Mouse (Mus musculus) embryonic facial prominence, embryonic 14.5 days (tissue): ENCODE data around the gene Git1. TPM values are rescaled to one million over a fixed set of nuclear protein-coding genes. Genes with fewer than 3 reads are reported as not detected.

ENCODE experiments used
- ATAC-seq: fragments of 200-750 bp; cut with Nextera tagmentation; 2 replicates; pipeline ENCODE4 v1.8.0; 2017; ENCODE audit warnings: low read depth, moderate number of reproducible peaks, moderate TSS enrichment
- DNase-seq: peaks from one replicate; pipeline ENCODE4 v3.0.0-alpha.2; 2015; ENCODE audit warnings: low spot score
- H3K27ac ChIP-seq: fragments of 300-500 bp; sonication (generic); replicated peaks from 2 replicates; pipeline ENCODE4 v1.5.1; 2014; ENCODE audit warnings: low read depth, mild to moderate bottlenecking, low read length, moderate library complexity
- H3K27me3 ChIP-seq: fragments of 300-500 bp; sonication (generic); replicated peaks from 2 replicates; pipeline ENCODE4 v1.6.1; 2014; ENCODE audit warnings: low read length; ENCODE audit not compliant: control insufficient read depth, insufficient read depth
- H3K36me3 ChIP-seq: fragments of 300-500 bp; sonication (generic); 2 replicates; pipeline ENCODE4 v1.6.1; 2014; ENCODE audit warnings: low read length, mixed read lengths; ENCODE audit not compliant: control insufficient read depth, insufficient read depth
- H3K4me1 ChIP-seq: fragments of 300-500 bp; sonication (generic); 2 replicates; pipeline ENCODE4 v1.6.1; 2014; ENCODE audit warnings: antibody characterized with exemption, low read length; ENCODE audit not compliant: control insufficient read depth, insufficient read depth
- H3K4me2 ChIP-seq: fragments of 300-500 bp; sonication (generic); 2 replicates; pipeline ENCODE4 v1.6.1; 2014; ENCODE audit warnings: low read depth, mild to moderate bottlenecking, low read length, moderate library complexity, mixed read lengths
- H3K4me3 ChIP-seq: fragments of 300-500 bp; sonication (generic); 2 replicates; pipeline ENCODE4 v1.5.1; 2014; ENCODE audit warnings: low read depth, mild to moderate bottlenecking, low read length
- H3K9ac ChIP-seq: fragments of 300-500 bp; sonication (generic); 2 replicates; pipeline ENCODE4 v1.6.1; 2014; ENCODE audit warnings: low read depth, mild to moderate bottlenecking, low read length, moderate library complexity, mixed read lengths
- H3K9me3 ChIP-seq: fragments of 300-500 bp; sonication (generic); 2 replicates; pipeline ENCODE4 v1.6.1; 2016; ENCODE audit warnings: low read length; ENCODE audit not compliant: control insufficient read depth
- WGBS: fragments of 180-500 bp; shearing (Covaris S2); extraction: QIAGEN DNeasy Blood & Tissue Kit; methylation state at CpG from one replicate; pipeline ENCODE4 v1.1.7; 2014; 5-methylcytosine and 5-hydroxymethylcytosine counted together
- polyA plus RNA-seq: library from polyadenylated mRNA; unstranded; fragments of >200 nt; fragmentation: Nextera tagmentation; extraction: Ambion mirVana; gene quantifications from 2 replicates; pipeline ENCODE4 v1.2.1, GENCODE M21; 2014

The Git1 gene
- polyA plus RNA-seq, 1 experiment from 2014 or later, result 15.1 TPM

DNA sequence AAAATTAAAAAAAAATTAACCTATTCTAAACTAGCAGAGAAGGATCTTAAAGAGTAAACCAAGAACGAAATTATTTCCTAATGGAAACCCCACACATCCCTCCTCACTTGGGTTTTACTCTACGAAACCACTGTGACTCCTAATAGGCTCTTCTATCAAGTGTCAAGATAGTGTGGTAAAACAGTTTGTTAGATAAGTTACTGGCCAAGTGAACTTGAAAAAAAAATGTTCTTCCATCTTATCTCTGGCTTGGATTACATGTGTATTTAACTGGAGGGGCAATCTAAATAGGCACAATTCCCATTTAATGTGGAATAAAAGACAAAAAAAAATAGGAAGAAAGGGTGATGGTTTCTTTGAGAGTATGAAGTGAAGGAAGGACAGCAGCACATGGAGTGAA is 37.5 kb downstream of the Git1 start:
- Histone ChIP-seq H3K27ac (no peak overlapping the region), H3K9me3 (no peaks in the 10 kb centered on the region), H3K4me3 (no peak overlapping the region), H3K4me2 (no peak overlapping the region), H3K9ac (no peak overlapping the region), H3K36me3 (peaks cover 19% of the 10 kb centered on the region), H3K4me1 (no peaks in the 10 kb centered on the region), H3K27me3 (no peaks in the 10 kb centered on the region)
- ATAC-seq (no peak), DNase-seq (no peak)
- 97% methylated on average over 2 of the region's 2 CpGs for WGBS

DNA sequence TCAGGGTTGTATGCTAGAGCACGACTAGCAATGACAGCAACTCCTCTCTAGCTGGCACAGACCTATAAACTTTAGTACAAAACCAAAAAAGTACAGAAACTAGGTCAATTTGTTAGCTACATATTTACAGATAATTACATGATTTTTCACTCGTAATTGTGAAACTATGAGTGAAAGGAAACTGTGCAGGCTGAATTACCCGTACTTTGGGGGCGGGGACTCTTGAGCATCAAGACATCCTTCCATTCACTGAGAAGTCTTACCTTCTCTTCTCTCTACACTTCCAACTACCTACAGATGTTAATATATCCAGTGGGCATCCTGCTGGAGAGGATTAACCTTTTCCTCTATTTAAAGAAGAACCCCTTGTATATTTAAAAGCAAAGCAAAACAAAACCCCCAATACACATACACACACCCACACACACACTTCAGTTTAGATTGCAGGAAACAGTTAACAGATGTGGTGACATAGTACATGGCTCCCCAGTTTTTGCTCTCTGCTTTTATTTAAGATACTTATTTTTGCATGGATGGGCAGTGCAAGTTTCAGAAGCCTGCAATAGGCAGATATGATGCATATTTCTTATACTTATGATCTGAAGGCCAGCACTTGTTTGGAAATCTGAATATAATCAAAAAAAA is 39.0 kb downstream of the Git1 start:
- H3K9me3 ChIP-seq, result no peaks in the 10 kb centered on the region
- no peak overlapping the region for H3K27ac ChIP-seq
- no peaks in the 10 kb centered on the region for H3K27me3 ChIP-seq
- ATAC-seq, result no peak
- no peak for DNase-seq
- no peak overlapping the region for H3K4me2 ChIP-seq
- no peak overlapping the region for H3K4me3 ChIP-seq
- 79% methylated on average over 4 of the region's 4 CpGs for WGBS
- no peaks in the 10 kb centered on the region for H3K4me1 ChIP-seq
- H3K9ac ChIP-seq, result no peak overlapping the region
- H3K36me3 ChIP-seq, result peaks cover 33% of the 10 kb centered on the region

DNA sequence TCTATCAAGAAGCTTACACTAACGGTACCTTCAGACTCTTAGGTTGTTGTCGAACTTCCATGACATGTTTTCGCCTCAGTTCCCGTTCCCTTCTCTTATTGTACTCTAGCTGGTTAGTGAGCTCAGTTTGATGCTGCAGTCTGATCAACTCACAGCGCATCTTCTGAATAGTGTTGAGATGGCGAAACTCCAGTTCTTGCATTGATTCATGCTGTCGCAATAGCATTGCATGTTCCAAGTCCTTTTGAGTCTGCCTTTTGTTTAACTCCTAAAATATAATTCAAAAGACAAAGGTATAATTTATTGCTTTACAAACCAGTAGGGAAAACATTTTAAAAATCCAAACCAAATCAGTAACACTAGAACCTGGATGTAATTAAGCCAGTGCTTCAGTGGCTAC is 51.9 kb downstream of the Git1 start:
- Histone ChIP-seq H3K4me3 (no peak overlapping the region), H3K9ac (no peak overlapping the region), H3K9me3 (no peaks in the 10 kb centered on the region), H3K27ac (no peak overlapping the region), H3K4me1 (no peaks in the 10 kb centered on the region), H3K36me3 (peaks cover 83% of the 10 kb centered on the region), H3K27me3 (no peaks in the 10 kb centered on the region), H3K4me2 (no peak overlapping the region)
- DNase-seq, result no peak
- no peak for ATAC-seq
- 91% methylated on average over 7 of the region's 7 CpGs for WGBS

Other genes with a start within 250 kb of the Git1 start
- gene Coro6, start 31.2 kb upstream of the Git1 start, polyA plus RNA-seq, result 4.4 and 7.2 TPM in 2 replicates
- gene Ankrd13b, start 3.9 kb upstream of the Git1 start, polyA plus RNA-seq, result 11.4 and 11.6 TPM in 2 replicates
- 2.3 and 3.3 TPM in 2 replicates for gene Abhd15, start 21.6 kb downstream of the Git1 start, polyA plus RNA-seq
- 51.2 and 52.3 TPM in 2 replicates for gene Trp53i13, start 22.4 kb downstream of the Git1 start, polyA plus RNA-seq
- not detected in 2 replicates for gene Gm10392, start 25.6 kb downstream of the Git1 start, polyA plus RNA-seq
- gene Taok1, start 114.3 kb downstream of the Git1 start, polyA plus RNA-seq, result 19.1 and 19.6 TPM in 2 replicates
- 4.6 and 6.5 TPM in 2 replicates for gene Nufip2, start 192.6 kb downstream of the Git1 start, polyA plus RNA-seq
- not detected in 2 replicates for gene Cryba1, start 231.7 kb downstream of the Git1 start, polyA plus RNA-seq